ENCODE assay signal across 25 mouse cellular contexts in the genomic region with DNA sequence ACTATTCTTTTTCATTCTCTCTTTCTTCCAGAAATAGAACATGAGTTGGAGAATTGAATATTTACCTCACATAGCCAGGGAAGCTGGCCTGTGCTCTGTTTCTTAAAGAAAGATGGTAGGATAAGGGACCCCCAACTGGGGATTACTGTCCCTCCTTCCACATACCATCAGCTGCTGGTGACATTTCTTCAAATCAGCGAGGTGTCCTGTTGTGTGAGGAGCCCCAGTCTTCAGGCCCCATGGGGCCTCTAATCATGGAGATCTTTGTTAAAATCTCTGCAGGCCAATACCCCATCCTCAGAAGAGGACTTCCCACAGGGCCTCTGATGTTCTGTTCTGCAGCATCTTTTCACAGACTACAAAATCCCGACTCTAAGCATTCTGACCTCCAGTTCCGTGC.
"Had no signal": no experiment of that assay in that cellular context is flagged by ENCODE, and none has a peak within 500 bp of the region (broad histone marks: within the 10 kb centered on the region; RNA-seq: fewer than 3 reads in every experiment).

No protein-coding gene starts in this region.

- H3K36me3 ChIP-seq: heart, embryonic 10.5 days; heart, embryonic 12.5 days; hindbrain, embryonic 10.5 days; hindbrain, embryonic 12.5 days; limb, embryonic 10.5 days; limb, embryonic 12.5 days had no signal

- H3K4me2 ChIP-seq: heart, embryonic 12.5 days; hindbrain, embryonic 12.5 days; hindbrain, embryonic 14.5 days; limb, embryonic 12.5 days; liver, embryonic 11.5 days had no signal

- H3K9ac ChIP-seq: heart, embryonic 12.5 days; hindbrain, embryonic 12.5 days; hindbrain, embryonic 14.5 days; limb, embryonic 12.5 days had no signal

- H3K4me3 ChIP-seq: gastrocnemius, adult 2 months; heart, embryonic 10.5 days; heart, embryonic 12.5 days; hindbrain, embryonic 10.5 days; hindbrain, embryonic 12.5 days; layer of hippocampus, adult 2 months; left cerebral cortex, adult 2 months; limb, embryonic 10.5 days; limb, embryonic 12.5 days had no signal

- DNase-seq: gastrocnemius, adult 2 months; gastrocnemius, postnatal 10 days; gastrocnemius, postnatal 25 days; heart, adult 18-20 months; heart, postnatal 10 days; heart, postnatal 4 days; kidney, adult 18-20 months; kidney, adult 8-10 months; kidney, postnatal 10 days; kidney, postnatal 25 days; kidney, postnatal 4 days; liver had no signal

- H3K9me3 ChIP-seq: heart, embryonic 10.5 days; heart, embryonic 12.5 days; hindbrain, embryonic 10.5 days; hindbrain, embryonic 12.5 days; limb, embryonic 10.5 days; limb, embryonic 12.5 days had no signal

- H3K27me3 ChIP-seq: heart, embryonic 12.5 days; hindbrain, embryonic 12.5 days; limb, embryonic 12.5 days had no signal

- H3K27ac ChIP-seq: gastrocnemius, adult 2 months; heart, embryonic 10.5 days; hindbrain, embryonic 10.5 days; hindbrain, embryonic 12.5 days; hindbrain, embryonic 14.5 days; layer of hippocampus, adult 2 months; left cerebral cortex, adult 2 months; limb, embryonic 10.5 days; limb, embryonic 12.5 days had no signal

- ATAC-seq: hindbrain, embryonic 16.5 days; inflammation-experienced regulatory T-cells, adult 6 months; intestine, postnatal 0 days had no signal
